Mouse (Mus musculus): Measurements from ENCODE around the gene Plekhg3. TPM values are rescaled to one million over a fixed set of nuclear protein-coding genes. Genes with fewer than 3 reads are reported as not detected.
A peak's percentile ranks its signal among the peaks of the same experiment; 100 is the strongest.

Gene Plekhg3
- polyA plus RNA-seq, 1 experiment from 2014 or later = 6.2 TPM

DNA sequence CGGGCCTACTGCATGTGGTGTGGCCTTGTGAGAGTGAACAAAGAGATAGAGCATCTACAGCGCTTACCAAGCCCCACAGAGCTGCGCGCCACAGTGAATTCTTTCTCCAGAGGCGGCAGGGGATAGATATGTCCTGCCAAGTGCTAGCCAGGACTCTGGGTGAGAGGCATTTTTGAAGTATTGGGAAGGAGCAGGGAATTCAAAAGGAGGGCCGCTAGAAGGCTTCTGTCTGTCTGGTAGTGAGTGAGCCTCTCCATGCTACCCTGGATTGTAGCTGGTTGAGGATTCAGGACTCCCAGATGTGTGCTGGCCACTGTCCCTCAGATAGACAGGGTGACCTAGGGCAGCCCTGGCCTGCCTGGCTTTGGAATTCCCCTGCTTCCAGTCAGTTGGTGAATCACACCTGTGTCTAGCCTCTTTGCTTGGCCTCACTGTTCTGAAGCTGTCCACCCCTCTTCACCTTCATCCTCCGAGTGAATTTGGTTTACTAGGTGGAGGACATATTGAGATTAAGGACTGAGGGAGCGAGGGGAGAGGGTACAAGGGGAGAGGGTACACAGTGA lies 6.0 kb downstream of the Plekhg3 start:
- H3K9ac ChIP-seq (replicated peaks) = no peak overlapping the region
- H3K27me3 ChIP-seq = peaks cover 15% of the 10 kb centered on the region; the same call in 1 of the 2 replicates
- peaks cover 5% of the 10 kb centered on the region; the same call in 1 of the 2 replicates for H3K9me3 ChIP-seq
- H3K36me3 ChIP-seq = no peaks in the 10 kb centered on the region
- H3K4me2 ChIP-seq = no peak overlapping the region
- H3K4me3 ChIP-seq (replicated peaks) = no peak overlapping the region
- ATAC-seq (ENCODE audit: insufficient number of reproducible peaks, insufficient read depth, low FRiP score, low TSS enrichment, low read depth) = no peak
- WGBS = 83% methylated on average over 8 of the region's 8 CpGs
- peaks cover 41% of the 10 kb centered on the region for H3K4me1 ChIP-seq (replicated peaks)
- H3K27ac ChIP-seq = no peak overlapping the region

DNA sequence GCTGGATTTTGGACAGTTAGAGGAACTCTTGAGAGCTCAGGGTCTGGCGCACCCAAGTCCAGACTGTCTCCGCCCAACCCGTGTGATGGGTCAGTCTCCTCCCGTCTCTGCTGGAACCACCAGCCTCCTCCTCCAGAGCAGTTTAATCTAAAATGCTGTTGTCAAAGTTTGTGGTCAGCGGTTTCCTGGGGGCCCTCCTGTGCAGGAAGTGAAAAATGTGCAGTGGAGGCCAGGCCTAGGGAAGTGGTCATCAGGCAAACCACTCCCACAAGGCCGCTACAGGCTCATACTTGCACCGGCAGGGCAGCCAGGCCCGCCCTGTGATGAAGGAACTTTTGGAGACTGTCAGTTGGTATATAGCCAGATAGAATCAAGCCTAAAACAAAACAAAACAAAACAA lies 6.7 kb downstream of the Plekhg3 start:
- no peak overlapping the region for H3K9ac ChIP-seq (replicated peaks)
- H3K4me1 ChIP-seq (replicated peaks) = peaks cover 43% of the 10 kb centered on the region
- H3K4me2 ChIP-seq = no peak overlapping the region
- H3K9me3 ChIP-seq = peaks cover 5% of the 10 kb centered on the region; the same call in 1 of the 2 replicates
- H3K27ac ChIP-seq = no peak overlapping the region
- no peak for ATAC-seq (ENCODE audit: insufficient number of reproducible peaks, insufficient read depth, low FRiP score, low TSS enrichment, low read depth)
- no peaks in the 10 kb centered on the region for H3K36me3 ChIP-seq
- no peak overlapping the region for H3K4me3 ChIP-seq (replicated peaks)
- H3K27me3 ChIP-seq = peaks cover 12% of the 10 kb centered on the region; the same call in 1 of the 2 replicates
- 86% methylated on average over 8 of the region's 8 CpGs for WGBS

DNA sequence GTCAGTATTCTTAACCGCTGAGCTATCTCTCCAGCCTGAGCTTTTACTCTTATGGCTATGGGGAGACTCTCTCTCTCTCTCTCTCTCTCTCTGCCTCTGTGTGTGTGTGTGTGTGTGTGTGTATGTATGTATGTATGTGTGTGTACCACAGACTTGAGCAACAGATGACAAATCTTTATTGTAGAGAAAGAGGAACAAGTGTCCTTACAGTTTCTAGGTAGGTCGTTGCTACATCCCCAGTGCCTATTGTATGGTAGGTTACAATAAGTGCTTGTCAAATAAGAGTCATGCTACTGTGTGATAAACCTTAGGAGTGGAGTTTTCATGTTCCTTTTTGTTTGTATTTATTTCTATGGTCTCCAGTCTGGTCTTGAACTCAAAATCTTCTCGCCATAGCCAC lies 9.5 kb downstream of the Plekhg3 start:
- WGBS = 93% methylated on average over 3 of the region's 3 CpGs
- no peak overlapping the region for H3K9ac ChIP-seq (replicated peaks)
- peaks cover 5% of the 10 kb centered on the region; the same call in 1 of the 2 replicates for H3K9me3 ChIP-seq
- H3K4me1 ChIP-seq (replicated peaks) = peaks cover 27% of the 10 kb centered on the region
- no peak for ATAC-seq (ENCODE audit: insufficient number of reproducible peaks, insufficient read depth, low FRiP score, low TSS enrichment, low read depth)
- no peaks in the 10 kb centered on the region for H3K27me3 ChIP-seq
- H3K36me3 ChIP-seq = no peaks in the 10 kb centered on the region
- H3K27ac ChIP-seq = no peak overlapping the region
- H3K4me3 ChIP-seq (replicated peaks) = no peak overlapping the region
- no peak overlapping the region for H3K4me2 ChIP-seq

DNA sequence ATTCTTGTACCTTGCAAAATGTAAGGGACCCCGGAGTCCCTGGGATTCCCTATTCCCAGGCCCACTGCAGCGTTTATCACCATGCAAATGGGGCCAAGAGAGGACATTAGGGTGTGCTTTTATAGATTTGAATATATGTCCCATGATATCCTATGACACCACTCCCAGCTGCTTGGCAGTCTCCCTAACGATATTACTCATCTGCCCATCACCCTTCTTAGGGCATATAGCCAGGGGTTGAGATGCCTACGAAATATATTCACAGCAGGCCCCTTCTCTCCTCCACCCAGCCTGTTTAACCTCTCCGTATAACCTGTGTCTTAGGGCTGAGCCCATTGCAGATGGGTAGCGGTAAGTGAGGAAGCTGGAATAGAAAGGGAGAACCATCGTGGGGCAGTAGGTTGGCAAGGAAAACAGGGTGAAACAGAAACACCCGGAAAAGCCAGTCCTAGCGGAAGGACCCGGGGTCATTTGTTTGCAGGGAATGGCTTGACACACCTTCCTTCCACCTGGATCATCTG lies 10.1 kb downstream of the Plekhg3 start:
- peaks cover 5% of the 10 kb centered on the region; the same call in 1 of the 2 replicates for H3K9me3 ChIP-seq
- H3K4me3 ChIP-seq (replicated peaks) = no peak overlapping the region
- H3K27me3 ChIP-seq = no peaks in the 10 kb centered on the region
- no peak for ATAC-seq (ENCODE audit: insufficient number of reproducible peaks, insufficient read depth, low FRiP score, low TSS enrichment, low read depth)
- 81% methylated on average over 10 of the region's 10 CpGs for WGBS
- H3K36me3 ChIP-seq = no peaks in the 10 kb centered on the region
- peaks cover 27% of the 10 kb centered on the region for H3K4me1 ChIP-seq (replicated peaks)
- H3K9ac ChIP-seq (replicated peaks) = no peak overlapping the region
- H3K27ac ChIP-seq = no peak overlapping the region
- H3K4me2 ChIP-seq = no peak overlapping the region

DNA sequence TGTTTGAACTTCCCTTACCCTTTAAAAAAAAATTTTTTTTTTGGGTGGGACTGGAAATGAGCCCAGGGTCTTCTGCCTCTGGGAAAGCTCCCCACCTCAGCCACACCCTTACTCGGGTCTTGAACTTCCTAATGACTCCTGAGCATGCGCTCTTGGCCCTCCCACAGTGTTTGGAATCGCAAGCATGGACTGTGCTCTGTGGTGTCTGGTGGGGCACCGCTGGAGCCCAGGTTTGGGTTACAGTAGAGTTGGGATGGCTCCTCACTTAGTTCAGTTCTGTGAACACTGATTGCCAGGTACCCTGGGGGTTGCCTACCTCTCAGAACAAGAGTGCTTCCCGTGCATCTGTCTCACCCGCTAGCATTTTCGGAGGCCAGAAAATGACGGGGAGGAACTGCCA lies 10.8 kb downstream of the Plekhg3 start:
- H3K9me3 ChIP-seq = peaks cover 5% of the 10 kb centered on the region; the same call in 1 of the 2 replicates
- H3K27ac ChIP-seq = peak overlapping the region; percentile 8; the same call in 1 of the 2 replicates
- peaks cover 32% of the 10 kb centered on the region for H3K4me1 ChIP-seq (replicated peaks)
- WGBS = 42% methylated on average over 8 of the region's 8 CpGs
- peaks cover 3% of the 10 kb centered on the region; the same call in 1 of the 2 replicates for H3K27me3 ChIP-seq
- ATAC-seq (ENCODE audit: insufficient number of reproducible peaks, insufficient read depth, low FRiP score, low TSS enrichment, low read depth) = no peak
- H3K36me3 ChIP-seq = no peaks in the 10 kb centered on the region
- no peak overlapping the region for H3K4me3 ChIP-seq (replicated peaks)
- H3K9ac ChIP-seq (replicated peaks) = no peak overlapping the region
- no peak overlapping the region for H3K4me2 ChIP-seq

DNA sequence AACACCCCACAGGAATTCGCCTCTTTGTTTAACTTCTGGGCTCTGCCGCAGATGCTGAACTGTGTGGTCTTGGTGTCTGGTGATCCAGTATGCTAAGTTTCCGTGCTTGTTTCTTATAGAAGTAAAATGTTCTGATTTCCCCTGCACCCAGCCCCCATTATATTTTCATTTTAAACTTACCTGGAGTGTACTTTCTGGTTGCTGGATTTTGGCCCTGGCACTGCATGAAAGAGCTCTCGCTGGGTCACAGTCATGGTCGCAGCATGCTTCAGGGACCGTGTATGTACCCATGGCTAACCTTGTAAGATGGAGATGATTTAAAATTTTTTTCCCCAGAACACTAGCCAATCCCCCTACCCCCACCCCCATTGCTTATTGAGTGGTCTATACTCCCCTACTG lies 11.2 kb downstream of the Plekhg3 start:
- Histone ChIP-seq H3K9ac (replicated peaks) (no peak overlapping the region), H3K4me3 (replicated peaks) (no peak overlapping the region), H3K4me1 (replicated peaks) (peaks cover 32% of the 10 kb centered on the region), H3K4me2 (no peak overlapping the region), H3K27me3 (peaks cover 7% of the 10 kb centered on the region; the same call in 1 of the 2 replicates), H3K36me3 (no peaks in the 10 kb centered on the region), H3K27ac (peak overlapping the region; percentile 8; the same call in 1 of the 2 replicates), H3K9me3 (peaks cover 5% of the 10 kb centered on the region; the same call in 1 of the 2 replicates)
- no peak for ATAC-seq (ENCODE audit: insufficient number of reproducible peaks, insufficient read depth, low FRiP score, low TSS enrichment, low read depth)
- WGBS = 75% methylated on average over 6 of the region's 6 CpGs

DNA sequence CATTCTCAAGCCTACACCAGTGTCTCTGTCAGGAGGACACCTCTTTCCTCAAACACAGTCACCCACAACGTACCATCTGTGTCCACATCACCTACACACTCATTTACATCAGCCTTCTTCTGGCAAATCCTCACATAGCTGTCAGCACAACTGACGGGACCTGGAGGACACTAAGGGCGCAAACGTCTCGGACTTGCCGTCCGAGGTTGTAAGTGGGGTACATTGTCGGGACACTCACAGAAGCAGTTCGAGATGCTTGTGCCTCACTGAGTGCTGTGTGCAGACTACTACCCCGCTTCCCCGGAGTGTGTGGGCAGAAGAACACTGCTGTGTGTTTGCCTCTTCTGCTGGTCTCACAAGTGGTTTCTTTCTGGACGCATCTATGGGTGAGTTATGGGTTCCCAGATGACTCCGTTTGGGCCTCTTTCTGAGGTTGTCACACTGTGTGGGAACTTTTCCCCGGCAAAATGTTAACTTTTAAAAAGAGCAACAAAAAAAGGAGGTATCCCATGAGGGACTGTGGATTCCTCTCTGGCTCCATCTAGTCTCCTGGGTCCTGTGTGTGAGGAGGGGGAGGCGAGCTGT lies 15.2 kb downstream of the Plekhg3 start:
- ATAC-seq (ENCODE audit: insufficient number of reproducible peaks, insufficient read depth, low FRiP score, low TSS enrichment, low read depth) = no peak
- Histone ChIP-seq H3K27ac (0 out of 2 replicates have a peak overlapping the region, but pooled peaks have one; percentile 19), H3K4me3 (replicated peaks) (peak overlapping the region; percentile 22; the same call in 1 of the 2 replicates), H3K4me1 (replicated peaks) (peaks cover 49% of the 10 kb centered on the region), H3K4me2 (peak overlapping the region; percentile 54), H3K27me3 (peaks cover 11% of the 10 kb centered on the region), H3K9ac (replicated peaks) (0 out of 2 replicates have a peak overlapping the region, but pooled peaks have one; percentile 2), H3K9me3 (no peaks in the 10 kb centered on the region), H3K36me3 (no peaks in the 10 kb centered on the region)
- 42% methylated on average over 15 of the region's 15 CpGs for WGBS

DNA sequence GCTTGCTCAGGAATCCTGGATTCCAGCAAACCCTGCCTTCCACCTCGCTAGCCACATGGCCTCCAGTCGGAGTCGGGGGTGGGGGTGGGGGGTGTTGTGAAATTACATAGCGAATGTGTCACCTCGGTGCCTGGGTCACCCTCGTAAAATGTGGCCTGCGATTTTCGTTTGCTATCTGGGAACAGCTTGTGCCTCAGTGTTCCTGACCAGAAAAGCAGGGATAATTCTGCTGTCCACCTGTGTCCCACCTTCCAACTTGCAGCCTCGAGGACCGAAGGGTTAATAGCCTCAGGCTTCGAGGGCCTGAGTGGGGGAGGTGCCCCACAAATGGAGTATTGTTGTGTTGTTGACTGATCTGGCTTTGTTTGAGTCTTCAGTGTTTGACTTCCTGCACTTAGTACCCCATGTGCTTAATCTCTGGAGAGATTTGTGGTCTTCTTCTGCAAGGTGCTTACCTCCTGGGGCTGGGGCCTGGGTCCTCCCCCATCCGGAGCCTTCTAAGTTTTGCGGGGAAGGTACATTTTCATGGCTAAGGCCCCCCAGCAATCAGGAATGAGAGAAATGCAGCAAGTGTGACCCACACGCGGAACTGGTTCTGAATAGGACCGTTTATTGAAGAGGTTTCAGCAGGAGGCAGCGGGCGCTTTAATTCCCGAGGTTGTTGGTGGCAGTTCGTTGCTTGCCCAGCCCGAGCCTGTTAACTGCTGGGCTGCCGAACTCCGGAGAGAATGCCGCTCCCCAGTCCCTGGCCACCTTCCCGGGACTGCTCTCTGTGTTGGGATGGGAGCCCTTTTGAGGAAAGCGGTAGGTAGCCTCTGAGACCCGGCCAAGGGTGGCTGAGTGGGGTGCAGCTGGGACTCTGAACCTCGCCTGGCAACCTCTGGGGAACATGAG lies 15.9 kb downstream of the Plekhg3 start:
- H3K9ac ChIP-seq (replicated peaks) = peak overlapping the region; percentile 44
- H3K4me2 ChIP-seq = peak overlapping the region; percentile 54
- ATAC-seq (ENCODE audit: insufficient number of reproducible peaks, insufficient read depth, low FRiP score, low TSS enrichment, low read depth) = no peak
- peak overlapping the region; percentile 22 for H3K4me3 ChIP-seq (replicated peaks)
- H3K4me1 ChIP-seq (replicated peaks) = peaks cover 43% of the 10 kb centered on the region
- H3K36me3 ChIP-seq = no peaks in the 10 kb centered on the region
- H3K9me3 ChIP-seq = no peaks in the 10 kb centered on the region
- WGBS = 6% methylated on average over 28 of the region's 28 CpGs
- peak overlapping the region; percentile 64; the same call in 1 of the 2 replicates for H3K27ac ChIP-seq
- peaks cover 11% of the 10 kb centered on the region for H3K27me3 ChIP-seq

DNA sequence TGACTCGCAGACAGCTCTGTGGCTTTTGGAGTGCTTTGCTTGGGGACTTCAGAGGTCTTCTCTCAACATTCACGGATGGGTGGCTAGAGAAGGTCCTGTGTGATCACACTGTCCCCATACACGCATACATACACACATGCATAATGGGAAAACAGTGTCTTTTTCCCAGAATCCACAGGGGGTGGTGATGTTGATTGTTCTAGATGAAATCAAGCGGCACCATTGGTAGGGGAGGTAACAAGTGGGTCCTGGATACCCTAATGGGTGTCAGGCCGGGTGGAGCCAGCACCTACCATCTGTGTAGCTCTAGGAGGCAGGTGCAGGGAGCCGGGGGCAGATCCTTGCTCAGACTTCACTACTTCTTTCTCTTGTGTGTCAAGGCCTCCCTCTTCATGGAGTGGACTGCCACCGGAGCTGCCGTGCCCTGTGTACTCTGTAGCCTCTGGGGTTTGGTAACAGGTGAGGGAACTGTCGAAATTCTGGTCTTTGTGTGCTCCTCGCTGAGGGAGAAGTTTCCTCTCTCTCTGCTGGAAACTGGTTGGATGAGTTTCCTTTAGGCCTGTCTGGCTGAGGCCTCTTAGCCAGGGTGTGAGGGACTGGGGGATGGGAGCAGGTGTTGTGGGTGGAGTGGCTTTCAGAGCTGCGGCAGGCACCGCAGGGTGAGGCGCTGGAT lies 16.9 kb downstream of the Plekhg3 start:
- Histone ChIP-seq H3K4me1 (replicated peaks) (peaks cover 45% of the 10 kb centered on the region), H3K27ac (peak overlapping the region; percentile 64; the same call in 1 of the 2 replicates), H3K9ac (replicated peaks) (peak overlapping the region; percentile 1; the same call in 1 of the 2 replicates), H3K9me3 (no peaks in the 10 kb centered on the region), H3K27me3 (peaks cover 11% of the 10 kb centered on the region), H3K36me3 (no peaks in the 10 kb centered on the region), H3K4me2 (peak overlapping the region; percentile 54), H3K4me3 (replicated peaks) (no peak overlapping the region)
- ATAC-seq (ENCODE audit: insufficient number of reproducible peaks, insufficient read depth, low FRiP score, low TSS enrichment, low read depth) = no peak
- WGBS = 22% methylated on average over 13 of the region's 13 CpGs

DNA sequence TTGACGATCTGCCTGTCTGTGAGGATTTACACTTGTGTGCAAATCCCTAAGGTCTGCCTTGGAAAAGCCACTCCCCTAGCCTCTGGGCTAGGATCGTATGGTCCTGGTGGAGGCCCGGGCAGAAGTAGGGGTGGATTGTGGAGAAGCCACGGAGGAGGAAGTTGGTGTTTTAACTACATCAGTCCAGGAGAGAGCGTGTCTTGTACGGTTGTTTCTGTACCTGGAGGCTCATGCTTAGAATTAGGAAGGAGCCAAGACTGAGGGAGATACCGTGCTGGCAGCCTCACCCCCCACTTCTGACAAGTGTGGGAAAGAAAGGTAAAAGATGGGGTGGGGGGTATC lies 17.4 kb downstream of the Plekhg3 start:
- WGBS = 16% methylated on average over 7 of the region's 7 CpGs
- peak overlapping the region; percentile 54 for H3K4me2 ChIP-seq
- no peak overlapping the region for H3K4me3 ChIP-seq (replicated peaks)

More for the DNA sequence above, 17.4 kb downstream of the Plekhg3 start:
- H3K27me3 ChIP-seq = peaks cover 11% of the 10 kb centered on the region
- no peaks in the 10 kb centered on the region for H3K36me3 ChIP-seq
- peak overlapping the region; percentile 45; the same call in 1 of the 2 replicates for H3K27ac ChIP-seq
- no peaks in the 10 kb centered on the region for H3K9me3 ChIP-seq
- H3K4me1 ChIP-seq (replicated peaks) = peaks cover 46% of the 10 kb centered on the region
- H3K9ac ChIP-seq (replicated peaks) = peak overlapping the region; percentile 1; the same call in 1 of the 2 replicates
- no peak for ATAC-seq (ENCODE audit: insufficient number of reproducible peaks, insufficient read depth, low FRiP score, low TSS enrichment, low read depth)
